Mouse (Mus musculus) midbrain, postnatal 0 days (tissue): Measurements from ENCODE around the gene 1700020N01Rik. TPM values are rescaled to one million over a fixed set of nuclear protein-coding genes. Genes with fewer than 3 reads are reported as not detected.

ENCODE experiments used
- ATAC-seq: fragments of 200-750 bp; cut with Nextera tagmentation; 2 replicates; pipeline ENCODE4 v1.8.0; 2017; ENCODE audit warnings: moderate number of reproducible peaks, mild to moderate bottlenecking, moderate TSS enrichment, moderate library complexity; ENCODE audit not compliant: low FRiP score
- DNase-seq: peaks from one replicate; pipeline ENCODE4 v3.0.0-alpha.2; 2015; ENCODE audit warnings: low spot score
- H3K27ac ChIP-seq: fragments of 300-500 bp; sonication (generic); 2 replicates; pipeline ENCODE4 v1.5.1; 2014; ENCODE audit warnings: low read depth, mild to moderate bottlenecking, low read length, mixed read lengths
- H3K27me3 ChIP-seq: fragments of 300-500 bp; sonication (generic); 2 replicates; pipeline ENCODE4 v1.6.1; 2014; ENCODE audit warnings: low read length, control low read depth, mixed read lengths; ENCODE audit not compliant: insufficient read depth
- H3K36me3 ChIP-seq: fragments of 300-500 bp; sonication (generic); 2 replicates; pipeline ENCODE4 v1.6.1; 2014; ENCODE audit warnings: low read length, control low read depth, mixed read lengths; ENCODE audit not compliant: insufficient read depth
- H3K4me1 ChIP-seq: fragments of 300-500 bp; sonication (generic); 2 replicates; pipeline ENCODE4 v1.6.1; 2014; ENCODE audit warnings: mild to moderate bottlenecking, control low read depth, antibody characterized with exemption, low read length, mixed read lengths; ENCODE audit not compliant: insufficient read depth
- H3K4me2 ChIP-seq: fragments of 300-500 bp; sonication (generic); 2 replicates; pipeline ENCODE4 v1.6.1; 2014; ENCODE audit warnings: low read depth, mild to moderate bottlenecking, low read length, mixed read lengths; ENCODE audit not compliant: poor library complexity, severe bottlenecking
- H3K4me3 ChIP-seq: fragments of 300-500 bp; sonication (generic); 2 replicates; pipeline ENCODE4 v1.5.1; 2014; ENCODE audit warnings: low read depth, mild to moderate bottlenecking, low read length, moderate library complexity
- H3K9ac ChIP-seq: fragments of 300-500 bp; sonication (generic); replicated peaks from 2 replicates; pipeline ENCODE4 v1.6.1; 2014; ENCODE audit warnings: mild to moderate bottlenecking, low read length, moderate library complexity, mixed read lengths; ENCODE audit not compliant: poor library complexity, severe bottlenecking
- H3K9me3 ChIP-seq: fragments of 300-500 bp; sonication (generic); 2 replicates; pipeline ENCODE4 v1.6.1; 2016; ENCODE audit warnings: low read length, control low read depth
- CTCF ChIP-seq: IDR thresholded peaks from 2 replicates; pipeline ENCODE4 v1.5.1; 2016; ENCODE audit warnings: antibody characterized with exemption, mild to moderate bottlenecking
- WGBS: fragments of 180-500 bp; shearing (Covaris S2); extraction: QIAGEN DNeasy Blood & Tissue Kit; methylation state at CpG from one replicate; pipeline ENCODE4 v1.1.7; 2014; 5-methylcytosine and 5-hydroxymethylcytosine counted together
- polyA plus RNA-seq: library from polyadenylated mRNA; unstranded; fragments of >200 nt; fragmentation: Nextera tagmentation; extraction: Ambion mirVana; gene quantifications from 2 replicates; pipeline ENCODE4 v1.2.1, GENCODE M21; 2015
- total RNA-seq: library from RNA; depleted of rRNA; stranded (reverse); fragments of >200 nt; gene quantifications from 2 replicates; pipeline ENCODE4 v1.2.3, GENCODE M21; 2014; rRNA removed

1700020N01Rik gene
- total and polyA plus RNA-seq, 2 experiments from 2014 or later = not detected

DNA sequence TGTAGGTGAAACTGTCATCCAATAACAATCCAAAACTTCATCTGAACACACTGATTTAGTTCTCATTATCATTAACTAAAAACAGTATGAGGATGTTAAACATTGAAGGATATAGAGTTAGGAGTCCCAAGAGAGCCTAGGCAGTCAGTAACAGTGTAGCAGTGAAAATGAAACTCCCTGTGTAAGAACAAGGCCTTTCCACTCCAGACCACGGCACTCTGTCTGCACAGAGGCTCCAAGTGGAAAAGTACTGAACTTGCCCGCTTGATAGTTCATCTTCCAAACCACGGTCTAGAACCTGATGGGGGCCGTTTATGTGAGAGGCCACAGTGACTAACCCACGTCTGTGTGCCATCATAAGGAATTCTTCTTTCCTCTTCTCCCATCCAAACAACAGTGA is 77.2 kb downstream of the 1700020N01Rik start:
- H3K36me3 ChIP-seq = no peaks in the 10 kb centered on the region
- DNase-seq = no peak
- no peak overlapping the region for H3K27ac ChIP-seq
- H3K9ac ChIP-seq = no peak overlapping the region
- H3K4me2 ChIP-seq = no peak overlapping the region
- no peaks in the 10 kb centered on the region for H3K27me3 ChIP-seq
- TF ChIP-seq CTCF = no peak
- H3K4me3 ChIP-seq = no peak overlapping the region
- ATAC-seq = no peak
- WGBS = 90% methylated on average over 5 of the region's 5 CpGs
- H3K4me1 ChIP-seq = no peaks in the 10 kb centered on the region
- no peaks in the 10 kb centered on the region for H3K9me3 ChIP-seq

Other genes starting within 250 kb of the 1700020N01Rik start
- 0.11 TPM in 1 of 2 replicates, not detected in the other for gene Aldh8a1, start 215.9 kb upstream of the 1700020N01Rik start, total RNA-seq
- gene Aldh8a1, start 215.9 kb upstream of the 1700020N01Rik start, polyA plus RNA-seq = not detected in 2 replicates